Mouse (Mus musculus) midbrain, postnatal 0 days (tissue): ENCODE results near the gene Rwdd2b. TPM values are rescaled to one million over a fixed set of nuclear protein-coding genes. Genes with fewer than 3 reads are reported as not detected.
A peak's percentile ranks its signal among the peaks of the same experiment; 100 is the strongest.

Source experiments
- ATAC-seq: fragments of 200-750 bp; cut with Nextera tagmentation; 2 replicates; pipeline ENCODE4 v1.8.0; 2017; ENCODE audit warnings: moderate number of reproducible peaks, mild to moderate bottlenecking, moderate TSS enrichment, moderate library complexity; ENCODE audit not compliant: low FRiP score
- DNase-seq: peaks from one replicate; pipeline ENCODE4 v3.0.0-alpha.2; 2015; ENCODE audit warnings: low spot score
- H3K27ac ChIP-seq: fragments of 300-500 bp; sonication (generic); 2 replicates; pipeline ENCODE4 v1.5.1; 2014; ENCODE audit warnings: low read depth, mild to moderate bottlenecking, low read length, mixed read lengths
- H3K27me3 ChIP-seq: fragments of 300-500 bp; sonication (generic); 2 replicates; pipeline ENCODE4 v1.6.1; 2014; ENCODE audit warnings: low read length, control low read depth, mixed read lengths; ENCODE audit not compliant: insufficient read depth
- H3K36me3 ChIP-seq: fragments of 300-500 bp; sonication (generic); 2 replicates; pipeline ENCODE4 v1.6.1; 2014; ENCODE audit warnings: low read length, control low read depth, mixed read lengths; ENCODE audit not compliant: insufficient read depth
- H3K4me1 ChIP-seq: fragments of 300-500 bp; sonication (generic); 2 replicates; pipeline ENCODE4 v1.6.1; 2014; ENCODE audit warnings: mild to moderate bottlenecking, control low read depth, antibody characterized with exemption, low read length, mixed read lengths; ENCODE audit not compliant: insufficient read depth
- H3K4me2 ChIP-seq: fragments of 300-500 bp; sonication (generic); 2 replicates; pipeline ENCODE4 v1.6.1; 2014; ENCODE audit warnings: low read depth, mild to moderate bottlenecking, low read length, mixed read lengths; ENCODE audit not compliant: poor library complexity, severe bottlenecking
- H3K4me3 ChIP-seq: fragments of 300-500 bp; sonication (generic); 2 replicates; pipeline ENCODE4 v1.5.1; 2014; ENCODE audit warnings: low read depth, mild to moderate bottlenecking, low read length, moderate library complexity
- H3K9ac ChIP-seq: fragments of 300-500 bp; sonication (generic); replicated peaks from 2 replicates; pipeline ENCODE4 v1.6.1; 2014; ENCODE audit warnings: mild to moderate bottlenecking, low read length, moderate library complexity, mixed read lengths; ENCODE audit not compliant: poor library complexity, severe bottlenecking
- H3K9me3 ChIP-seq: fragments of 300-500 bp; sonication (generic); 2 replicates; pipeline ENCODE4 v1.6.1; 2016; ENCODE audit warnings: low read length, control low read depth
- CTCF ChIP-seq: IDR thresholded peaks from 2 replicates; pipeline ENCODE4 v1.5.1; 2016; ENCODE audit warnings: antibody characterized with exemption, mild to moderate bottlenecking
- WGBS: fragments of 180-500 bp; shearing (Covaris S2); extraction: QIAGEN DNeasy Blood & Tissue Kit; methylation state at CpG from one replicate; pipeline ENCODE4 v1.1.7; 2014; 5-methylcytosine and 5-hydroxymethylcytosine counted together
- polyA plus RNA-seq: library from polyadenylated mRNA; unstranded; fragments of >200 nt; fragmentation: Nextera tagmentation; extraction: Ambion mirVana; gene quantifications from 2 replicates; pipeline ENCODE4 v1.2.1, GENCODE M21; 2015
- total RNA-seq: library from RNA; depleted of rRNA; stranded (reverse); fragments of >200 nt; gene quantifications from 2 replicates; pipeline ENCODE4 v1.2.3, GENCODE M21; 2014

The Rwdd2b gene
- total and polyA plus RNA-seq, 2 experiments from 2014 or later = 7.9 to 17.0 TPM

DNA sequence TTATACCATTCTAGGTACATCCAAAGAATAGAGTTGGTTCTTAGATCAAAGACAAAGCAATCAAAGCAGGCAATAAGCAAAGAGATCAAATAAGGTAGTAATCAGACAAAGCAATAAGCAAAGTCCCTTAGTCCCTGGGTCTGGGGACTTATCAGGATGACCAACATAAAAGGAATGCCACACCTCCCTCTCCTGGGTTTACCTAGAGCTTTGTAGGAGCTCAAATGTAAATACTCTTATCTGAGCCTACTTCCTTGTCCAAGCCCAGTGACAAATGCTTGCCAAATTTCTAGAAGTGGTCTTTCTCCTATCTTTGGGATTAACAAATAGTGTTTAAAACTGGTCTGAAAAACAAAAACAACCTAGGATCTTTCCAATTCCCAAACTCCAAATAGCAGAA is 2.9 kb upstream of the Rwdd2b start:
- H3K4me3 ChIP-seq = no peak overlapping the region
- no peaks in the 10 kb centered on the region for H3K27me3 ChIP-seq
- peaks cover 3% of the 10 kb centered on the region; the same call in 1 of the 2 replicates for H3K4me1 ChIP-seq
- no peak for TF ChIP-seq CTCF
- no peak overlapping the region for H3K9ac ChIP-seq
- no peaks in the 10 kb centered on the region for H3K9me3 ChIP-seq
- DNase-seq (no peak), ATAC-seq (no peak)
- H3K27ac ChIP-seq = no peak overlapping the region
- H3K36me3 ChIP-seq = no peaks in the 10 kb centered on the region
- no peak overlapping the region for H3K4me2 ChIP-seq

DNA sequence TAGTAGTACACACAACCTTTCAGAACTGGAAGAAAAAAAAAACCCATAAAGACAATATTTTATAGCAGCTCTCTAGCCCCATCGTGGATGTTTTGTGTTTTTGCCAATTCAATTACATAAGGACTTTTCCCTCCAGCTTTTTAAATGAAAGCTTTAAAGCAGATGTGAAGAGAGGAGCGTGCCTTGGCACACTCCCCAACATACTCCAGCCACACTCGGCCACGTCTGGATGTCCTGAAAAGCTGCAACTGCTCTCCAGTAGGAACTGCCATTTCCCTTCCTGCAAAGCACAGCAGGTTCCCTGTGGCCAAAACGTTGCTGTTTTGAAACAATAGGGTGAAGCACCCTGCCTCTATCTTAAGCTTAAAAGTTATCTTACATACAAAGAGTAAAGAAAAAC is 1.9 kb upstream of the Rwdd2b start:
- H3K9ac ChIP-seq = no peak overlapping the region
- no peak for DNase-seq

DNA sequence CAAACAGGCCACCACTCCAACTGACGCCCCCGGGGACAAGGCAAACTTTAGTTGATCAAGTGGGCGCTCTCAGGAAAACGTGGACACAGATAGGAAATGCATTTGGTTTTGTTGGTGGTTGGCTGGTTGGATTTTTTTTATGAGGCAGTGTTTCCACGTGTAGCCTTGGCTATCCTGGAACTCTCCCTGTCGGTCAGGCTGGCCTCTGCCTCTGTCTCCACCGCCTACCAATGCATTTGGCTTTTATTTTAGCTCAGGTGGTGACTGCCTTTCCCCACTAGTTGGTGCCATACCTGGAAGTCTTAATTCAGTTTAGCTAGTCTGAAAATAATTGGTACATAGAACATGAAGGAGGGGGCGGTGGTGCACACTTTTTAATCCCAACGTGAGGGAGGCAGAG is 716 bp upstream of the Rwdd2b start:
- 26% methylated on average over 9 of the region's 9 CpGs for WGBS

More for the DNA sequence above, 1.9 kb upstream of the Rwdd2b start:
- H3K27ac ChIP-seq = no peak overlapping the region
- no peak for ATAC-seq
- peaks cover 3% of the 10 kb centered on the region; the same call in 1 of the 2 replicates for H3K4me1 ChIP-seq
- no peaks in the 10 kb centered on the region for H3K36me3 ChIP-seq
- WGBS = 63% methylated on average over 5 of the region's 5 CpGs
- no peak overlapping the region for H3K4me2 ChIP-seq
- TF ChIP-seq CTCF = no peak
- no peaks in the 10 kb centered on the region for H3K9me3 ChIP-seq
- H3K4me3 ChIP-seq = no peak overlapping the region
- H3K27me3 ChIP-seq = no peaks in the 10 kb centered on the region

DNA sequence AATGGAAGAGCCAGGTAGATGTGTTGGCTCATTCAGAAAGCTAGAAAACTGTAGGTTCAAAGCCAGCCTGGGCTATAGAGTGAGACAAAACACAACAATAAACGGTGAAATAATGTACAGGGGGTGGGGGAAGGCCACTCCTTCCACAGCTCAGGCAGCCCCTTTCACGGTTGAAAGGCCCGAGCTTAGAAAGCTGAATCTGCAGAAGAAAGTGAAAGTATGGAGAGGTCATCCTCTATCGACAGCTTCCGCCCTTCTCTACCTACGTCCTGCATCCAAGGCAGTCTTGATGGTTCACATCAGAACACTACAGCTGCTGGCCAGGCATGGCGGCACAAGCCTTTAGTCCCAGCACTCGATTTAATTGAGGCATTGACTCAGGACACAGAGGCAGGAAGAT is 1.7 kb downstream of the Rwdd2b start:
- no peaks in the 10 kb centered on the region for H3K27me3 ChIP-seq
- H3K27ac ChIP-seq = no peak overlapping the region
- ATAC-seq (no peak), DNase-seq (no peak)
- no peaks in the 10 kb centered on the region for H3K9me3 ChIP-seq
- no peak overlapping the region for H3K9ac ChIP-seq
- H3K4me3 ChIP-seq = no peak overlapping the region
- WGBS = 93% methylated on average over 8 of the region's 8 CpGs
- peaks cover 3% of the 10 kb centered on the region; the same call in 1 of the 2 replicates for H3K4me1 ChIP-seq
- no peak overlapping the region for H3K4me2 ChIP-seq
- 0 out of 2 replicates have a peak, but pooled peaks cover 4% of the 10 kb centered on the region for H3K36me3 ChIP-seq
- TF ChIP-seq CTCF = no peak

More for the DNA sequence above, 716 bp upstream of the Rwdd2b start:
- H3K9me3 ChIP-seq = no peaks in the 10 kb centered on the region
- DNase-seq (peak; percentile 34), ATAC-seq (peak; percentile 21; the same call in 1 of the 2 replicates)
- peak overlapping the region; percentile 49 for H3K4me3 ChIP-seq
- H3K27me3 ChIP-seq = no peaks in the 10 kb centered on the region
- peak overlapping the region; percentile 80 for H3K4me2 ChIP-seq
- H3K27ac ChIP-seq = 0 out of 2 replicates have a peak overlapping the region, but pooled peaks have one; percentile 32
- peak; percentile 76 for TF ChIP-seq CTCF
- H3K4me1 ChIP-seq = peaks cover 3% of the 10 kb centered on the region; the same call in 1 of the 2 replicates
- peak overlapping the region; percentile 63; the same call in 1 of the 2 replicates for H3K9ac ChIP-seq
- 0 out of 2 replicates have a peak, but pooled peaks cover 2% of the 10 kb centered on the region for H3K36me3 ChIP-seq

DNA sequence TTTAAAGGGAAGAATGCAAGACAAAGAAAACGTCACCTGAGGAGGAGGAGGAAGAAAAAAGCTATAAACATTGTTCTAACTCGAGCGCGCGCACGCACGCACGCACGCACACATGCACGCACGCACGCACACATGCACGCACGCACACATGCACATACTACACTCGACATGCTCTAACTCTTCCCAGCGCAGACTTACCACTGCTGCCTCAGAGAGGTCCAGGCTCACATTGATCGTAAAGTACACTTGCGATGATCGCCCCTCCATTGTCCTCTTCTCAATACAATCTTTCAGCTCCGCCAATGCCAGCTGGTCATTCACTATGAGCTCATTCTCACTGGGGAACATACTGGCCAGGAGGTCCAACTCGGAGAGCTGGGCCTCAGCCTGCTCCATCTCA is 3.3 kb downstream of the Rwdd2b start:
- no peak overlapping the region for H3K4me2 ChIP-seq
- peaks cover 3% of the 10 kb centered on the region; the same call in 1 of the 2 replicates for H3K4me1 ChIP-seq
- DNase-seq (no peak), ATAC-seq (no peak)
- H3K36me3 ChIP-seq = 0 out of 2 replicates have a peak, but pooled peaks cover 4% of the 10 kb centered on the region
- H3K4me3 ChIP-seq = no peak overlapping the region
- H3K27me3 ChIP-seq = no peaks in the 10 kb centered on the region
- H3K9ac ChIP-seq = no peak overlapping the region
- H3K9me3 ChIP-seq = no peaks in the 10 kb centered on the region
- H3K27ac ChIP-seq = no peak overlapping the region
- WGBS = 95% methylated on average over 21 of the region's 21 CpGs
- TF ChIP-seq CTCF = no peak

DNA sequence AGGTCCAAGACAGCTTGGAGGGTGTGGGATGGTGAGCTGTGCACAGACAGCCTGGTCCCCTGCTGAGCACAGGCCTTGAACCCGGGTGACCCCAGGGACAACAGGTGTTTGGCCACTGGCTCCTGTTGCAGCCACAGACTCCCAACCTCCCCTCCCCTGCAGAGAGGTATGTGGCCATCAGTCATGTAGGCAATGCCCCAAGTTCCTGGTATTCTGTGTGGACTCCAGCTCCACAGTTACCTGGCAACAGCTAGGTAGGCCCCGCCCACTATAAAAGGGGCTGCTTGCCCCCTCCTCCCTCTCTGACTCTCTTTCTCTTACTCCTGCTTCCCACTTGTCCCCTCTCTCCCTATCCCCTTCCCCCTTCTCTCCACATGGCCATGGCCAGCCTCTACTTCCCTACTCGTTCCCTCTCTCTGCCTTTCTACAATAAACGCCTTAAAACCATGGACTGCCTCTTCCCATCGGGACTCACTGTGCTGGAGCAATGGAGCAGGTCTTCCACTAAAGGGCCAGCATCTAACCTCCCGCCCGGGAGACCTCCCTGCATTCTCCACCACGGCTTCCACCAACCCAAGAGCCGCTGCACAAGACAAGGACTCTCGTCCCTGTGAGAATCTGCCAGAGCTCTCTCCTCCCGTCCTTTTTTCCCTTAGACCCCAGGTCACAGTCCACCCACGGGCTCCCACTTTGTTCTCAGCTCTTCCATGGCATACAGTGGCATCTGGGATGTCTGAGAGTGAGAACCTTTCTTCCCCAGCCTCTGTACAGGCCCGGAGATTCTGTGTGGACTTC is 4.8 kb downstream of the Rwdd2b start:
- no peak overlapping the region for H3K4me3 ChIP-seq
- no peak overlapping the region for H3K27ac ChIP-seq
- no peak for ATAC-seq
- no peak overlapping the region for H3K9ac ChIP-seq
- no peak overlapping the region for H3K4me2 ChIP-seq
- DNase-seq = no peak
- no peak for TF ChIP-seq CTCF
- H3K9me3 ChIP-seq = no peaks in the 10 kb centered on the region
- H3K36me3 ChIP-seq = 0 out of 2 replicates have a peak, but pooled peaks cover 4% of the 10 kb centered on the region
- no peaks in the 10 kb centered on the region for H3K4me1 ChIP-seq
- H3K27me3 ChIP-seq = no peaks in the 10 kb centered on the region
- WGBS = 91% methylated on average over 13 of the region's 13 CpGs
